Mouse (Mus musculus) midbrain, embryonic 10.5 days (tissue): ENCODE data around the gene Selenoh. TPM values are rescaled to one million over a fixed set of nuclear protein-coding genes. Genes with fewer than 3 reads are reported as not detected.

Experiments
- polyA plus RNA-seq: library from polyadenylated mRNA; unstranded; fragments of >200 nt; fragmentation: Nextera tagmentation; extraction: Ambion mirVana; gene quantifications from 2 replicates; pipeline ENCODE4 v1.2.1, GENCODE M21; 2016

The Selenoh gene
- polyA plus RNA-seq, 1 experiment from 2014 or later, result 545 TPM

Other genes starting within 250 kb of the Selenoh start
- gene Calcrl, start 245.4 kb downstream of the Selenoh start, polyA plus RNA-seq, result 11.3 and 13.4 TPM in 2 replicates
- 16.5 and 17.2 TPM in 2 replicates for gene Tfpi, start 194.0 kb downstream of the Selenoh start, polyA plus RNA-seq
- 37.5 and 40.9 TPM in 2 replicates for gene Ctnnd1, start 20.0 kb downstream of the Selenoh start, polyA plus RNA-seq
- 0.22 and 0.47 TPM in 2 replicates for gene Btbd18, start 11.7 kb downstream of the Selenoh start, polyA plus RNA-seq
- gene Gm28635, start 7.3 kb upstream of the Selenoh start, polyA plus RNA-seq, result not detected in 2 replicates
- gene Med19, start 7.6 kb upstream of the Selenoh start, polyA plus RNA-seq, result 46.8 and 48.4 TPM in 2 replicates
- 186 and 196 TPM in 2 replicates for gene Tmx2, start 8.4 kb upstream of the Selenoh start, polyA plus RNA-seq
- gene Zdhhc5, start 44.4 kb upstream of the Selenoh start, polyA plus RNA-seq, result 22.8 and 26.0 TPM in 2 replicates
- 51.6 and 52.6 TPM in 2 replicates for gene Clp1, start 56.6 kb upstream of the Selenoh start, polyA plus RNA-seq
- gene Ypel4, start 63.3 kb upstream of the Selenoh start, polyA plus RNA-seq, result 8.2 and 14.7 TPM in 2 replicates
- 9.0 and 10.8 TPM in 2 replicates for gene Gm19426, start 72.9 kb upstream of the Selenoh start, polyA plus RNA-seq
- 27.6 and 35.8 TPM in 2 replicates for gene Serping1, start 104.7 kb upstream of the Selenoh start, polyA plus RNA-seq
- 33.0 and 34.5 TPM in 2 replicates for gene Ube2l6, start 128.1 kb upstream of the Selenoh start, polyA plus RNA-seq
- 0.20 TPM in 1 of 2 replicates, not detected in the other for gene Smtnl1, start 151.9 kb upstream of the Selenoh start, polyA plus RNA-seq
- 56.4 and 64.0 TPM in 2 replicates for gene Timm10, start 156.2 kb upstream of the Selenoh start, polyA plus RNA-seq
- 22.4 and 26.1 TPM in 2 replicates for gene Slc43a1, start 168.1 kb upstream of the Selenoh start, polyA plus RNA-seq
- gene Rtn4rl2, start 215.9 kb upstream of the Selenoh start, polyA plus RNA-seq, result 1.4 and 1.8 TPM in 2 replicates